Mouse (Mus musculus) layer of hippocampus, postnatal 36 days (tissue): ENCODE measurements around the gene Slx4ip. TPM values are rescaled to one million over a fixed set of nuclear protein-coding genes. Genes with fewer than 3 reads are reported as not detected.

Experiments used
- DNase-seq, 2 experiments: peaks; one replicate each; pipeline ENCODE4 v3.0.0; 2022
- total RNA-seq, 2 experiments: library from RNA; stranded (reverse); gene quantifications; 2 replicates each; pipeline ENCODE4 v1.2.3; 2021

The Slx4ip gene
- total RNA-seq, 2 experiments from 2014 or later: 7.9 to 8.2 TPM

GRCm38 (mm10) chr2:137107203-137107602 is 216.2 kb downstream of the Slx4ip start:
- no peak for DNase-seq

- DNase-seq: no peak
Measured at GRCm38 (mm10) chr2:137107946-137108345, 216.9 kb downstream of the Slx4ip start.

- peak in 1 of 2 experiments; percentile 45 for DNase-seq
Measured at GRCm38 (mm10) chr2:137109321-137110213, 218.5 kb downstream of the Slx4ip start.

GRCm38 (mm10) chr2:137110214-137110898 is 219.3 kb downstream of the Slx4ip start:
- no peak for DNase-seq

GRCm38 (mm10) chr2:137113288-137114061 is 222.5 kb downstream of the Slx4ip start:
- DNase-seq: no peak

GRCm38 (mm10) chr2:137114248-137115096 is 223.5 kb downstream of the Slx4ip start:
- DNase-seq: peak; percentile 70 to 74

GRCm38 (mm10) chr2:137115241-137116024 is 224.4 kb downstream of the Slx4ip start:
- DNase-seq: no peak

GRCm38 (mm10) chr2:137116025-137116674 is 225.1 kb downstream of the Slx4ip start, which contains the start of gene Jag1:
TSS of gene Jag1 (minus strand) at chr2:137116644.
- peak; percentile 34 to 46 for DNase-seq

- peak; percentile 72 to 79 for DNase-seq
Measured at GRCm38 (mm10) chr2:137116675-137117320, 225.8 kb downstream of the Slx4ip start.

GRCm38 (mm10) chr2:137117321-137117690 is 226.3 kb downstream of the Slx4ip start:
- DNase-seq: peak; percentile 61 to 68

Other genes starting within 250 kb of the Slx4ip start
- gene Snap25, start 177.8 kb upstream of the Slx4ip start, total RNA-seq: 1,000 to 10,000 TPM; 1,936 to 2,126 TPM
- 10 to 100 TPM; 17.3 to 29.0 TPM for gene AL731706.2, start 5.5 kb upstream of the Slx4ip start, total RNA-seq
- 10 to 100 TPM; 17.3 to 18.3 TPM for gene AL731706.1, start 171 bp downstream of the Slx4ip start, total RNA-seq
- 10 to 100 TPM; 25.7 to 28.5 TPM for gene Mkks, start 171 bp downstream of the Slx4ip start, total RNA-seq
- 10 to 100 TPM in 1 of 2 experiments, 1 to 10 TPM in 1; 9.5 to 12.3 TPM for gene Jag1, start 225.4 kb downstream of the Slx4ip start, total RNA-seq